Mouse (Mus musculus) left cerebral cortex, adult 8-10 months (tissue): ENCODE measurements around the gene Gfra4. TPM values are rescaled to one million over a fixed set of nuclear protein-coding genes. Genes with fewer than 3 reads are reported as not detected.
"Not testable (repeated sequence)": the region's sequence is repeated elsewhere in the genome, so short reads cannot be mapped to it uniquely, and the experiment has no call there.

ENCODE experiments used
- DNase-seq, 2 experiments: peaks; one replicate each; pipeline ENCODE4 v3.0.0; 2022; ENCODE audit warnings: low spot score in 2 of 2
- total RNA-seq, 4 experiments: library from RNA; stranded (reverse); gene quantifications; 2 replicates each; pipeline ENCODE4 v1.2.4; 2022

The Gfra4 gene
- total RNA-seq, 4 experiments from 2014 or later = 52.6 to 58.6 (median 55.9) TPM

GRCm38 (mm10) chr2:131052043-131052442 lies 9.2 kb upstream of the Gfra4 start:
- DNase-seq = no peak

- DNase-seq = no peak
These were observed 3.1 kb upstream of the Gfra4 start for GRCm38 (mm10) chr2:131046025-131046424.

DNA sequence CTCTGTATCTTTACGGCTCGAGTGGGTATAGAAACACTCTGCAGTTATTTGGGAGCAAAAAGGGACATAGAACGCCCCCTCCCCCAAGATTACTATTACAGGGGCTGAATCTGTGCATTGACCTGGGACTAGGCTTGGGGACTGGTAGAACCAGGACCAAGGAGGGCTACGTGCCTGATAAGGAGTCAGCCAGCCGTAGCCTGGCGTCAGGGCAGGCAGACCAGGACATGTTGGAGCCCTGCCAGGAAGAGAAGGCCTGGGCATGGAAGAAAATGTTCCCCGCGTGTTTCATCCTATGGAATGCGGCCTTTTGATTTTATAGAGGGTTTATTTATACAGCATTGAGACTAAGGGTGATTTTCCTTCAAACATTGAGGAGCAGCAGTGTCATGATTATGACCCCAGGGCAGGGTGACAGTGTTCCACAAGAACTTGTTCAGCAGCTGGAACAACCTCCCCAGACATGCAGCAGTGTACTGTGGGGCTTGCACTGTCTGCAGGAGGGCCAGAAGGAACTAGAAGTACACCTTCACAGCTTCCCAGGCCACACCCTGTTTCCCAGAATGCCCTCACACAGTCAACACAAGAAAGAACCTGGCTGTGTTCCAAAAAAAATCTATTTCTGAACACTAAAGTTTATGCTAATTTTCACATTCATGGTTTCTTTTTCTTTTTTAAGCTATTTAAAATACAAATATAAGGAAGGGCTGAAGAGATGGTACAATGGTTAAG lies 2.3 kb upstream of the Gfra4 start:
- DNase-seq = no peak

- no peak for DNase-seq
These were observed 1.5 kb upstream of the Gfra4 start for GRCm38 (mm10) chr2:131044354-131044852.

GRCm38 (mm10) chr2:131040854-131041825 lies 1.7 kb downstream of the Gfra4 start:
- DNase-seq = peak; percentile 67 to 85

DNA sequence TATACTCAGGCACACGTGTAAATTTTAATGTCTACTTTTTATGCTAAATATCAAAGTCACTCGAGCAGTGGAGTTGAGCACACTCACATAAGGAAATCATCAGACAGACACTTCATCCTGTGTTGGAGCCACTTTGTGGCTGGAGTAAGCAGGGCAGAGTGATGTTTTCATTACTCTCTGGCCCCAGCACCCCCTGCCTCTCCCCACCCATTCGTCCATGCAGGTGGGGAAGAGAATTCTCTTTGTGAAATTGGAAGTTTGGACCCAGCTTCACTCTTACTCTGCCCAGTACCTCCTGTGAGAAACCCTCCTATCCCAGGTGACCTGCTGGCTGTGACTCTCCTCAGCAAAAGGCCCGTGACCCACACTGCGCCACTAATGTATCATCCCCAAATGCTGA lies 4.2 kb downstream of the Gfra4 start:
- DNase-seq = no peak

DNA sequence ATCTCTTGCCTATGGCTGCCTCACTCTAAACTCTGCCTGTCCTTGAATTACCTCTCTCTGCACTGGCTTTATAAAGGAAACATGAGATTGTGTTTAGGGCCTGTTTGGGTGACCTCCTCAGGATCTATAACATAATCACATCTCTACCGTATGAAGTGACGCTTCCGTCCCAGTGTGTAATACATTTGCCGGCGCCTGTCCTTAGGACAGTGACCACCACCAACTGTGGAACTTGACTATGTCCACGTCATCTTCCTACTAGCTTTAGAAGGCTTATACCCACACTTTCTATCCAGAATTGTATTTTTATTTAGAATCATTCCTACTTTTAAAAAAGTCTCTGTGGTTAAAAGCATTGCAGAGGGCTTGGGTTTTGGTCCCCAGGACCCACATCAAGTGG lies 4.7 kb downstream of the Gfra4 start:
- DNase-seq = no peak

DNA sequence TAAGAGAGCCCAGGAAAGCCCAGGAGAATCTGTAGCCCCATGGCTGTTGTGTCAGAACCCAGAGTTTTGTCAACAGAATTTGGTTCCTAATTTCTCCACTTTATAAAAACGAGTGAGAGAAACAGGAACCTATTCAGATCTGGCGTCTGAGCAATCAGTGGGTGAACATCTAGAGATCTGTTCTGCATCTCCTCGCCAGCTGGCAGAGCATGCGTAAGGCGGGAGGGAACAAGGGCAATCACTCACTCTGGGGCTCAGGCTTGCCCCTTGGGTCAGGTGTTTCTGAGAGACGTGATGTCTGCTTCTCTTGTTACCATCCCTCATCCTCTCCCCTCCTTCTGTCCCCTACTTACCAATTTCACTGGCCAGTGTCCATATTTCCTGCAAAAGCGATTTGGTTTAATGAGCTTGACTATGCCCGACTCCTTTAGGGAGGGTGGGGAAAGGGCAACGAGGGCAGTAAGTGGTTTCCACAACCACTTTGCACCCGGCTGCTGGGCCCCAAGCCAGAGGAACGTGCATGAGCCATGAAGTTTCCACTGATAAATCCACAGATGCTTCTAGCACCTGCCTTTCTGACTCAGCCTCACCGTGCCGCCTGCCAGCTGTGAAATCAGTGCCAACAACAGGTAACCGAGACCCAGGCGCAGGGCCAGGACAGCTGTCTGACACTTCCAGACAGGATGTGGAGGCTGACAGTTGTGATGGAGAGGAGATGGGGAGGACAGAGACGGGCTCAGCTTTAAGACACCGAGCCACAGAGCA lies 5.5 kb downstream of the Gfra4 start:
- peak in 1 of 2 experiments; percentile 57 for DNase-seq

- no peak for DNase-seq
These were observed 6.1 kb downstream of the Gfra4 start for GRCm38 (mm10) chr2:131036757-131037156.

DNA sequence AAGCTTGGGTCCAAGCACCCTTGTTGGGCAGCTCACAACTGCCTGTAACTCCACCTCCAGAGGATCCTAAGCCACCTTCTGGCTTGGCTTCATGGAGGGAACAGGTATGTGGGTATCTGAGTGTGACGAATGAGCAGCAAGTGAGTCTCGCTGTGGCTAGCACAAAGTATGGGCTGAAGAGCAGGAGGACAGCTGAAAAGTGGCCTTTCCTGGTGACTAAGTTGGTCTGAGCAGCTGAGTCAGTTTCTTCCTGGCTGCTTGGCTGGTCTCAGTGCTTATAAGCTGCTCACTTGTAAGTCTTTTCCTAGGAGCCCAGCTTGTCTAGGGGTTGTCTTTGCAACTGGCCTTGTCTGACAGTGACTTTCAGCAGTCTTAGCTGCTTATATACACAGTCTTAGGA lies 6.5 kb downstream of the Gfra4 start:
- DNase-seq = no peak

DNA sequence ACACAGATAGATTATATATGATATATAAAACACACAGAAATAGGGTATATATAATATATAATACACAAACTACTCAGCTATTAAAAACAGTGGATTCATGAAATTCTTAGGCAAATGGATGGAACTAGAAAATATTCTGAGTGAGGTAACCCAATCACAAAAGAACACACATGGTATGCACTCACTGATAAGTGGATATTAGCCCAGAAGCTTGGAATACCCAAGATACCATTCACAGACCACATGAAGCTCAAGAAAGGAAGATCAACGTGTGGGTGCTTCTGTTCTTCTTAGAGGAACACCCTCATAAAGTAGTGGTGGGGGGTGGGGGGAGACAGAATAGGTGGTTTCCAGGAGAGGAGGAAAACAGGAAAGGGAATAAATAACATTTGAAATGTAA lies 11.5 kb downstream of the Gfra4 start:
- not testable (repeated sequence) for DNase-seq

GRCm38 (mm10) chr2:131030998-131031397 lies 11.9 kb downstream of the Gfra4 start:
- no peak for DNase-seq

GRCm38 (mm10) chr2:131030561-131030960 lies 12.3 kb downstream of the Gfra4 start:
- DNase-seq = no peak

- no peak for DNase-seq
These were observed 13.6 kb downstream of the Gfra4 start for GRCm38 (mm10) chr2:131029065-131029935.

DNA sequence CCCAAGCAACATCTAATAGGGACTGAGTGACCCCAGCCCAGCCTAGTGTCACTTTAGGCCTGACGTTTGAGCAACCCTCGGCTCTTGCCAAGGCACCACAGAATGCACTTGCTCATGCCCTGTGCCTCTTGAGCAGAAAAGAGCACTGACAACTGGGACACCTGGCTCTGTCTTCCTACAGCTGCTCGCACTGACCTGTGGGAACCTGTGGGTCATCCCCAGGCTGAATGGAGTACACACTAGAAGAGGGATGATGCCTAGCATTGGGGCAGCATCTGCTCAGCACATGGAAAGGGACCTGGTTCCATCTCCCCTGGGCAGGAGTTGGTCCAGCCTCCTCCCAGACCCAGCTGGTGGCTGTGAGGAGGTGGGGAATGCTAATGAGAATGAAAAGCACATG lies 15.9 kb downstream of the Gfra4 start:
- DNase-seq = no peak

- no peak for DNase-seq
These were observed 17.7 kb downstream of the Gfra4 start for GRCm38 (mm10) chr2:131025230-131025629.

DNA sequence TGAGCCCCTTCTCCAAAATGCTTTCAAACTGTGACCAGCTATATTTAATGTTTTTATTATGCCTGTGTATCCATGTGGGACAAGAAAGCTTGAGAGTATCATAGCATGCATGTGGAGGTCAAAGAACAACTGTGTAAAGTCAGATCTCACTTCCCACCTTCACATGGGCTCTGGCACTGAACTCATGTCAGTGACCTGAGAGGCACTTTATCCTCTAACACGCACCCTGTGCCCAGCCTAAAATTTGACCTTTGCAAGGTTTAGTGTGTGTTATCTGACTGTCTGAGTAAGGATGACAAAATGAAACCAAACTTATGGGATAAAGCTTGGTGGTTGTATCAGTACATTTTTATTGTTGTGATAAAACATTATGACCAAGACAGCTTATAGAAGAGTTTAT lies 32.3 kb downstream of the Gfra4 start:
- DNase-seq = no peak

DNA sequence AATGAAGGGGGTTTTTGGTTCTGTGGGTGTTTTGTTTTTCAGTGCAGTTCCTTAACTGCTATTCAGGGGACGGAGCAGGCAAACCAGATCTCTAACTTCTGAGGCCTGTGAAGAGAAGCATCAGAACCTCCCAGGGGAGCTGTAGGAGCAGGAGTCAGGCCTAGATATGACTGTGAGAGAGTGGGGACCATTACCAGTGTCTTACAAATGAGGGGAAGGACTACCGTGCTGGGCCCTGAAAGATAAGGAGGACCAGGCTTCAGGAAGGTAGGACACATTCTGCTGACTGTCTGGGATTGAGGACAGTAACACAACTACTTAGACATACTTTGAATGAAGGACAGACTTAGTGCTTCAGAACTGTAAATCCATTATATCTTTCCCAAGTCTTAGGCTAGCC lies 33.8 kb downstream of the Gfra4 start:
- DNase-seq = no peak

DNA sequence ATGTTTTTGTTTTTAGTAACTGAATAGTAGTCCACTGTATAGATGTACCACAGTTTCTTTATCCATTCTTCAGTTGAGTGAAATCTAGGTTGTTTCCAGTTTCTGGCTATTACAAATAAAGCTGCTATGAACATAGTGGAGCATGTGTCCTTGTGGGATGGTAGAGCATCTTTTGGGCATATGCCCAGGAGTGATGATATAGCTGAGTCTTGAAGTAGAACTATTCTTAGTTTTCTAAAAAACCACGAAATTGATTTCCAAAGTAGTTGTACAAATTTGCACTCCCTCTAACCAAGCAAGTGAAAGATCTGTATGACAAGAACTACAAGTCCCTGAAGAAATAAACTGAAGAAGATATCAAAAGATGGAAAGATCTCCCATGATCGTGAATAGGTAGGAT lies 50.1 kb downstream of the Gfra4 start:
- DNase-seq = peak in 1 of 2 experiments; percentile 28
